Mouse (Mus musculus): Measurements from ENCODE around the gene Tlr2.

- no peak for TF ChIP-seq POLR2A (IDR thresholded peaks at IDR 0.05; ENCODE audit: extremely low read depth, insufficient read depth, low read length)
- TF ChIP-seq CTCF (IDR thresholded peaks at IDR 0.05; ENCODE audit: low read depth, low read length), result no peak
Measured at GRCm38 (mm10) chr3:83844766-83845520, 3.4 kb upstream of the Tlr2 start.
